Comparison of ENCODE assay signal across 7 mouse cellular contexts in genomic region chr5:30913060-30913841, GRCm38 (mm10). TPM values are rescaled to one million over a fixed set of nuclear protein-coding genes. Genes with fewer than 3 reads are reported as not detected.
DNase-seq lines count a peak whose midpoint lies in the region; ATAC-seq and TF ChIP-seq lines count a peak whose summit lies in the region.

TSS of gene Emilin1 (plus strand) at chr5:30913402.

- TF ChIP-seq CTCF in bone marrow, adult 2 months (IDR thresholded peaks at IDR 0.05; ENCODE audit: control insufficient read depth, insufficient read depth, low read length) = no peak

- peaks cover 5% of the 10 kb centered on the region for H3K4me1 ChIP-seq in bone marrow, adult 2 months (ENCODE audit: control insufficient read depth, insufficient read depth, low read length)
- peaks cover 47% of the 10 kb centered on the region for H3K4me1 ChIP-seq in forebrain, embryonic 12.5 days
- H3K4me1 ChIP-seq in limb, embryonic 14.5 days (ENCODE audit: control insufficient read depth, insufficient read depth, low read length) = peaks cover 60% of the 10 kb centered on the region
- H3K4me1 ChIP-seq in midbrain, embryonic 13.5 days (replicated peaks) = peaks cover 40% of the 10 kb centered on the region

- H3K9me3 ChIP-seq in forebrain, embryonic 12.5 days = no peaks in the 10 kb centered on the region
- H3K9me3 ChIP-seq in limb, embryonic 14.5 days (ENCODE audit: control insufficient read depth, low read length) = no peaks in the 10 kb centered on the region
- no peaks in the 10 kb centered on the region for H3K9me3 ChIP-seq in midbrain, embryonic 13.5 days

- DNase-seq in heart, postnatal 25 days (ENCODE audit: low spot score) = peak; percentile 76
- peak; percentile 91 for DNase-seq in limb, embryonic 14.5 days (ENCODE audit: low spot score)
- DNase-seq in thymus, postnatal 14 days = peak; percentile 64
- DNase-seq in left cerebral cortex, adult 18-20 months (ENCODE audit: low spot score in 2 of 2) = no peak

- H3K36me3 ChIP-seq in forebrain, embryonic 12.5 days (replicated peaks) = no peaks in the 10 kb centered on the region
- peaks cover 18% of the 10 kb centered on the region for H3K36me3 ChIP-seq in limb, embryonic 14.5 days (ENCODE audit: control insufficient read depth, insufficient read depth, low read length)
- H3K36me3 ChIP-seq in midbrain, embryonic 13.5 days = no peaks in the 10 kb centered on the region

- intact Hi-C loops in heart, postnatal 25 days (cut with DNase I) = loop anchor here (2.0 kb wide), 1 partner anchor 44 kb away; the partner anchor contains the start of gene Tmem214

- WGBS in bone marrow, adult 2 months = 8% methylated on average over 13 of the region's 13 CpGs
- 39% methylated on average over 13 of the region's 13 CpGs for WGBS in forebrain, embryonic 12.5 days
- 9% methylated on average over 10 of the region's 13 CpGs for WGBS in limb, embryonic 14.5 days
- 26% methylated on average over 13 of the region's 13 CpGs for WGBS in midbrain, embryonic 13.5 days

- ATAC-seq in forebrain, embryonic 12.5 days (ENCODE audit: low FRiP score) = no peak
- peak; percentile 85 for ATAC-seq in limb, embryonic 14.5 days (ENCODE audit: low FRiP score, low read depth)
- ATAC-seq in midbrain, embryonic 13.5 days = 0 out of 2 replicates have a peak, but pooled peaks have one; percentile 6

- peak within 1 kb of the TSS; percentile 38 for H3K4me3 ChIP-seq in bone marrow, adult 2 months (replicated peaks; ENCODE audit: control insufficient read depth, low read depth, low read length)
- H3K4me3 ChIP-seq in forebrain, embryonic 12.5 days (replicated peaks) = peak within 1 kb of the TSS; percentile 16
- H3K4me3 ChIP-seq in limb, embryonic 14.5 days (replicated peaks; ENCODE audit: low read length) = peak within 1 kb of the TSS; percentile 62
- H3K4me3 ChIP-seq in midbrain, embryonic 13.5 days (replicated peaks) = no peak within 1 kb of the TSS

- peak within 1 kb of the TSS; percentile 36 for H3K9ac ChIP-seq in forebrain, embryonic 12.5 days
- peak within 1 kb of the TSS; percentile 71 for H3K9ac ChIP-seq in limb, embryonic 14.5 days (ENCODE audit: low read depth, low read length, severe bottlenecking)
- peak within 1 kb of the TSS; percentile 26; the same call in 1 of the 2 replicates for H3K9ac ChIP-seq in midbrain, embryonic 13.5 days (replicated peaks)

- H3K4me2 ChIP-seq in forebrain, embryonic 12.5 days = peak within 1 kb of the TSS; percentile 31
- H3K4me2 ChIP-seq in limb, embryonic 14.5 days (replicated peaks; ENCODE audit: low read depth, low read length, severe bottlenecking) = peak within 1 kb of the TSS; percentile 91
- peak within 1 kb of the TSS; percentile 9; the same call in 1 of the 2 replicates for H3K4me2 ChIP-seq in midbrain, embryonic 13.5 days (replicated peaks)

- TF ChIP-seq POLR2A in bone marrow, adult 2 months (IDR thresholded peaks at IDR 0.05; ENCODE audit: borderline replicate concordance, control insufficient read depth, low read depth, low read length) = 0 out of 2 replicates have a peak, but pooled peaks have one; percentile 22
- TF ChIP-seq POLR2A in limb, embryonic 14.5 days (IDR thresholded peaks at IDR 0.05; ENCODE audit: borderline replicate concordance, extremely low read depth, insufficient read depth, insufficient read length) = peak; percentile 26; the same call in 1 of the 2 replicates

- peaks cover 6% of the 10 kb centered on the region for H3K27me3 ChIP-seq in forebrain, embryonic 12.5 days
- no peaks in the 10 kb centered on the region for H3K27me3 ChIP-seq in limb, embryonic 14.5 days (ENCODE audit: control insufficient read depth, insufficient read depth, low read length)
- no peaks in the 10 kb centered on the region for H3K27me3 ChIP-seq in midbrain, embryonic 13.5 days

- H3K27ac ChIP-seq in bone marrow, adult 2 months (ENCODE audit: control insufficient read depth, insufficient read depth, low read depth, low read length, poor library complexity) = peak within 1 kb of the TSS; percentile 58
- peak within 1 kb of the TSS; percentile 75 for H3K27ac ChIP-seq in forebrain, embryonic 12.5 days
- H3K27ac ChIP-seq in limb, embryonic 14.5 days (replicated peaks; ENCODE audit: low read depth, low read length) = peak within 1 kb of the TSS; percentile 97
- H3K27ac ChIP-seq in midbrain, embryonic 13.5 days = peak within 1 kb of the TSS; percentile 61

RNA-seq across cellular contexts. Expression of gene Emilin1, which starts in this region (rescaled TPM):
- polyA plus RNA-seq in bone marrow, adult 2 months (2011; ENCODE audit: insufficient read depth, insufficient read length, low replicate concordance, missing spikeins) = 9.3 and 17.6 TPM in 2 replicates
- polyA plus RNA-seq in forebrain, embryonic 12.5 days (2016; fragmentation: Nextera tagmentation; extraction: Ambion mirVana) = 39.1 and 52.4 TPM in 2 replicates
- total RNA-seq in heart, postnatal 25 days (2021) = 10 to 100 TPM; 27.6 to 29.7 TPM
- polyA plus RNA-seq in limb, embryonic 14.5 days (2012; rRNA removed) = 222 and 268 TPM in 2 replicates
- 191 and 204 TPM in 2 replicates for polyA plus RNA-seq in limb, embryonic 14.5 days (2014; fragmentation: Nextera tagmentation; extraction: Ambion mirVana)
- 14.1 and 16.6 TPM in 2 replicates for polyA plus RNA-seq in midbrain, embryonic 13.5 days (2015; fragmentation: Nextera tagmentation; extraction: Ambion mirVana)
- total RNA-seq in left cerebral cortex, adult 18-20 months (2021) = 1 to 10 TPM; 2.6 to 3.6 TPM

Comparison
In these comparisons a context has a peak if more than half of its experiments do, and no peak if none do; other contexts are left out.
1. RNA of gene Emilin1 (total RNA-seq): 27.6 to 29.7 TPM in heart, postnatal 25 days; 2.6 to 3.6 TPM in left cerebral cortex, adult 18-20 months; every median in the first group is over 4 times any median in the second.
2. H3K4me2 ChIP-seq: peak in every context shown above with its lines; median percentile 91 in limb, embryonic 14.5 days; 31 in forebrain, embryonic 12.5 days; 9 in midbrain, embryonic 13.5 days.
3. DNase-seq: peak in heart, postnatal 25 days (single experiment), limb, embryonic 14.5 days (single experiment) and thymus, postnatal 14 days (single experiment); none in left cerebral cortex, adult 18-20 months (0 of 2).
4. Peak in every context shown above with its lines, with median percentiles within 50 percentile points of each other: H3K27ac ChIP-seq and H3K9ac ChIP-seq.